ENCODE assay signal across 24 mouse cellular contexts in the genomic region with DNA sequence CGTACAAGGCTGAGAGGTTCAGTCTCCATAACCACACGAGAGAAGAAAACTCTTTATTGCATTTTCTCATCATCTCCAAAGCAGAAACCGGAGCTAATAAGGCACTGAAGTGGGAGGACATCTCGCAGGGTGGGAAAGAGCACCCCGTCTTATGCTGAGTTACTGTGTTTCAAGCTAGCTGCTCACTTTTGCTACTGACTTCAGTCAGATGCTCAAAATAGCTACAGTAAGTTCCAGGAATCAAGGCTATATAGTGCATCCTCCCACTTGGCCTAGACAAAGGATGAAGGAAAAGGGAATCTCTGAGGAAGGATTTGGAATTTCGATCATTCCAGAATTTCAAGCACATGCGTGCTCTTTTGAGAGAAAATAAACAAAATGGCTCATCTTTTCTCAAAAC. TPM values are rescaled to one million over a fixed set of nuclear protein-coding genes. Genes with fewer than 3 reads are reported as not detected.
"Had no signal": no experiment of that assay in that cellular context is flagged by ENCODE, and none has a peak within 500 bp of the region (broad histone marks: within the 10 kb centered on the region; RNA-seq: fewer than 3 reads in every experiment).

No protein-coding gene starts in this region.

- H3K9me3 ChIP-seq: midbrain, embryonic 10.5 days; midbrain, embryonic 12.5 days; neural tube, embryonic 13.5 days; neural tube, embryonic 15.5 days had no signal

- H3K36me3 ChIP-seq: midbrain, embryonic 10.5 days; midbrain, embryonic 12.5 days; neural tube, embryonic 13.5 days; neural tube, embryonic 15.5 days had no signal

- H3K27ac ChIP-seq: midbrain, embryonic 10.5 days; midbrain, embryonic 12.5 days; neural tube, embryonic 13.5 days; neural tube, embryonic 15.5 days had no signal

- H3K4me3 ChIP-seq: midbrain, embryonic 10.5 days; midbrain, embryonic 12.5 days; myocyte; neural tube, embryonic 13.5 days; neural tube, embryonic 15.5 days had no signal

- DNase-seq: lung, adult 18-20 months; lung, embryonic 14.5 days; lung, postnatal 10 days; lung, postnatal 4 days; midbrain, embryonic 14.5 days; retina, postnatal 1 day; right cerebral cortex, adult 18-20 months; right cerebral cortex, postnatal 25 days; right cerebral cortex, postnatal 4 days; spleen, adult 18-20 months; thymus, adult 2 months; thymus, postnatal 25 days; thymus, postnatal 4 days had no signal

- H3K9ac ChIP-seq: lung, embryonic 14.5 days; midbrain, embryonic 12.5 days; neural tube, embryonic 13.5 days; neural tube, embryonic 15.5 days had no signal

- H3K4me1 ChIP-seq: midbrain, embryonic 10.5 days; midbrain, embryonic 12.5 days had no signal

- H3K27me3 ChIP-seq: midbrain, embryonic 12.5 days; neural tube, embryonic 13.5 days; neural tube, embryonic 15.5 days had no signal

- H3K4me2 ChIP-seq: lung, embryonic 14.5 days; midbrain, embryonic 12.5 days; neural tube, embryonic 13.5 days; neural tube, embryonic 15.5 days had no signal

- ATAC-seq: midbrain, embryonic 16.5 days had no signal

RNA-seq across cellular contexts. Expression of gene Klrg1, which starts 6.1 kb away (rescaled TPM):
- polyA plus RNA-seq: liver, embryonic 16.5 days; lung, embryonic 14.5 days; lung, embryonic 16.5 days; midbrain, embryonic 10.5 days; myocyte; neural tube, embryonic 11.5 days; stomach, embryonic 14.5 days; stomach, embryonic 16.5 days had no signal
